Mouse (Mus musculus) right cerebral cortex, postnatal 14 days (tissue): ENCODE measurements around the gene Thrb.

Source experiments
- DNase-seq: peaks from one replicate; pipeline ENCODE4 v3.0.0; 2022

The Thrb gene

DNA sequence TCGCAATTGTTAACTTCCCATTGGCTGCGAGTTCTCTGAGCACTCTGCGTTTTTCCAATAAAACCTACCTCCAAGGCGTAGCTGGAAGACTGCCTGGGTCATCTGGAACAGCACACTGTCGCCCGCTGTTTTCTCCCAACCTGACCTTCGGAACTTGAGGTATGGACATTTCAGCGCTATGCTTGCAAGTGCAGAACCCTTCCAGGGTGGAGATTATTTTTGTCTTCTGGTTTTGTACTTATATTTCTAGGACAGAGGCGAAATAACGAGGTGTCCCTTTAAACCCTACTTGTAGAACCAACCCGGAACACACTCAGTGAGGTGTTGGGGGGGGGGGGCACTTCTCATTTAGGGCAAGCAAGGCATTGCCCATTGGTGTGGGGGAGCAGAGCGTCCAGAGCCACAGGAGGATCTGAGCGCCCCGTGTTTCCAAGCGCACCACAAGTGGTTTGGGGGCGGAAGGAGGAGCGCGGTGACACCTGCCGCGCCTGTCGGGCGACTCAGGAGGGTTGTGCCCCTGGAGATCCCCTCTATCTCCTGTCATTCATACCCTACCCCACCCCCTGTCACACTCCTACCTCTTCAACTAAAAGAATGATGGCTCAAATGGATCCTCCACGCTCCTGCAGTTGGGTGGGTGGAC is at the start of gene Thrb:
Gene Thrb (plus strand): TSS at position 576 of the 643 bp plus-strand sequence.
- DNase-seq = peak; percentile 26

DNA sequence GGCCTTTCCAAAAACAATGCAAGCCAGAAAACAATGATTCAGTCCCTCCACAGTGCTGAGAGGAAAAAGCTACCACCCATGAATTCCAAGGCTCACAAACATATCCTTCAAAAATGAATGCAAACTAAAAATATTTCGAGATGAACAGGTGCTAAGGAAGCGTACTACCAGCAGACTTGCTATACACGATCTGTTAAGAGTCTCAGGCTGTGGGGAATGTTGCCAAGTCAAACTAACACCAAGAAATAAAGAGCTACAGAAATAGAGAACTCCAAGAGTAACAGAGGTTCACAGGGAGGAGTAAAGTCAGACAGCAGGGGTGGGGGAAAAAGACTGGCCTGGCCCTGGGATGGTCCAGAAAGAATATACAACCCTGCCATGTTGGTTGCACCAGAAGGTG is 38.4 kb upstream of the Thrb start:
- DNase-seq = no peak

DNA sequence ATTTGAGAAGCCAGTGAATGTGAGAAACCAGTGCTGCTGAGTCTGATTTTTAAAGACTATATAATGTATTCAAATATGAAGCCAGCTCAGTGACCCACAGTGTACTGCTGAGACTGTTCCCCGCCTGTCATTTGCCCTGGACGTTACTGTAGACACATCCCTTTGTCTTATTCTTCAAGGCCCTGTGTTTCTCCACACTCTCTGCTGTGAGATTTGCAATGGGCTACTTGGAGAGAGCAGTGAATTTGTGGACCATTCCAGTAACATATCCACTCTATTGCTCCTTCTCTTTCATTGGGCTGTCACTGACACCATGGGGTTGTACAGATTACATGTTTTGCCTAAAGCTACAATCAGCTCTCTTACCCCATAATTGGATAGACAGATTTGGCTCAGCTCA is 36.1 kb upstream of the Thrb start:
- no peak for DNase-seq

DNA sequence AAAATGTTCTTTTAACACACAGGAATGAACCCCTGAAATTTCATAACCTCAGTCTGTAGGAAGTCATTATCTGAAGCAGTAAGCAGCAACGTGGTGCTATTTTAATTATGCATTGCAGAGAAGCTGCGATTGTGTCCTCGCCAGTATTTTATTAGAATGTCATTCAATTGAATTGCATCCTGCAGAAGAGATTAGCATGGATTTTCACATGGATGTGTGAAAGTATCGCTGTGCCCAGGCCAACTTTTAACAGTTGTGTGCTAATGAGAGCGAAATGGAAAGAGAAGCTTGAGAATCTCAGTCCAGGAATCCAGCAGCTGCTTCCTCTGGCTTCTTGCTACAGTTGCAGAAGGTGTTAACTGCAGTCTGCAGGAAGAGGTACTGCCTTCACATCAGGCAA is 30.8 kb upstream of the Thrb start:
- DNase-seq = no peak

DNA sequence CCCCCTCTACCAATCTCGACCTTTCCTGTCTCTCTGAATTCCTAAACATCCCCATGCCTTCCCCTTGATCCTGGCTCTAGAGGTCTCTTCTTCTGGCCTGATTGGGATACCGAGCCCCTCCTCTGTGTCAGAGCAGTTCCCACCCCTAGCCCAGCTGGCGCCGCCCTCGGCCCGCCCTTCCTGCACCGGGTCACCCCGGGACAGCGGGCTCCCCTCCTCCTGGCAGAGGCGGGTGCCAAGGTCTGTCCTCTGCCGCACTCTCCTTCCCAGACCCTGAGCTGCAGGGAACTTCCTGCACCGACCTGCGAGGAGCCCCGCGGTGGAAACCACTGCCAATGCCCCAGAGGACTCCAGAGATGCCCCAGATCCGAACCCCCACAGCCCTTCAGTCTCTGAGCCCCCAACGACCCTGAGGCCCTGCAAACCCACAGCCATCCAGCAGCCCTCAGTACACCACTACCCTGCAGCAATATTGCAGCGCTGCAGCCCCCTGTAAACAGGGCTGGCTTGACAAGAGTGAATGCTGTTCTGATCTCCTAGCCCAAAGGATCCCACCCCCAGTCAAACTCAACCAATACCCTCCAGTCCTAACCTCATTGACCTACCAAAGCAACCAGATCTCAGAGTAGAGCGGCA is 27.1 kb upstream of the Thrb start:
- DNase-seq = peak; percentile 43

DNA sequence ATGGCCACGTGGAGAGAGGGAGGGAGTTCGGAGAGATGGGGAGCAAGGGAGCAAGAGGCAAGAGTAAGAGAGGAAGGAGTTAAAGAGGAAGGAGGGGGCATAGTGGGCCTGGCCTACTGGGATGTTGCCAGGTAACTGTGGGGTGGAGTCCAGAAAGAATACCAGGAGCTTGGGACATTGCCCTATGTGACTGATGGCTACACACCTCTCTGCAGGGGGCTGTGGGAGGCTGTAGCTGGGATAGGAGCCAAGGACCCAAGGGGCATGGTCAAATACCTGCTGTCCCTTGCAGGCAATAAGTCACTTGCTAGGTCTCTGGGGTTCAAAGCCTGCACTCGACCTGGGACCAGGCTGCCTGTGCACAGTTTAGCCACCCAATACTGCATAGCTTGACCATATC is 23.1 kb upstream of the Thrb start:
- no peak for DNase-seq

DNA sequence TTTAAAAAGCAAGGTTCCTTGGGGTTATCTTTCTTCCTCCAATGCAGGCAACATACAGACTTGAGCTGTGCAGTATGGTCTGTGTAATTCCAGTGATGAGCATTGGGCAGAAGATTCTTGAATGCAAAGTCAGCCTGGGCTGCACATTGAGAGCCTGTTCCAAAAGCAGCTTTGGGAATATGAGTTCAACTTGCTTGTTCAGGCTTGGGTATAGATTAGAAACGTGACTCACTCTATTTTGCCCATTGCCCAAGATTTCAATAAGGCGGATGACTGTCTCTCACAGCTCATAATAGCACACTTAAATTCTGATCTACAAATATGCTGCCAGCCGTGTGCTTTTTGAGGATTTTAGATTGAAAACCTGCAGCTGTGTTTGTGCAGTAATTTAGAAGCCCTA is 18.3 kb upstream of the Thrb start:
- no peak for DNase-seq

DNA sequence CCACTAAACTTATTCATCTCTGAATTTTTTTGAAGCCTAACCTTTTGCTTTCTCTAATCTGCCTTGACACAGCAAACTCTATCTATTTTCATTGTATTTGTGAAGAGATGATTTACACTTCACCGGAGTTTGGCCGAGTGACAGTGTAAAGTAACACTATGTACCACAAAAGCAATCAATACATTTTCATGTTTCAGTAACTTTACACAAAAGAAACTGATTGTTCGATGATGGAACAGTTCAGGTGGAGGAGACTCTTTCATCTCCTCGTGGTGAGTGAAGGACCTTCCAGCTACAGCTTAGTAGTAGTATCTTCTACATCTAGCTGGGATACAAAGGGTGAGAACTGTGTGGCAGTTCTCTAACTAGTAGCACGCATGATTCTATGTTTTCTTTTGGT is 5.0 kb upstream of the Thrb start:
- no peak for DNase-seq

DNA sequence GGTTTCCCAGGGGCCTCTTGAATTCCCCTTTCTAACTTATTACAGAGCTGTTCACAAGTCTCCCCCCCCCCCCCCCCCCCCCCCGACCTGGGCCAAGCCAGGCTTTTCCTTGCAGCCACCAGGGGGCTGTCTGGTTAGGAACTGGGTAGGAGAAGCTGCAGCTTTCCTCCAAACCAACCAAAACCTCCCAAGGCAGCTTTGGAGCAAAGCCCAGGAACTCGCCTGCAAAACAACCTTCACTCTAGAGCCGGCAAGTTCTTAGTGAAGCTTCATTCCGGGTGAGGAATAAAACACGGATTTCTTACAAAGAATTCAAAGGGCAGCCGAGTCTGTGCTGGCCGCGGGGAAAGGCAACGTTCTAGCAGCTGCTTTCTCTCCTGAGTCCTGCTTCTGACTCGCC is 1.0 kb upstream of the Thrb start:
- peak; percentile 83 for DNase-seq

DNA sequence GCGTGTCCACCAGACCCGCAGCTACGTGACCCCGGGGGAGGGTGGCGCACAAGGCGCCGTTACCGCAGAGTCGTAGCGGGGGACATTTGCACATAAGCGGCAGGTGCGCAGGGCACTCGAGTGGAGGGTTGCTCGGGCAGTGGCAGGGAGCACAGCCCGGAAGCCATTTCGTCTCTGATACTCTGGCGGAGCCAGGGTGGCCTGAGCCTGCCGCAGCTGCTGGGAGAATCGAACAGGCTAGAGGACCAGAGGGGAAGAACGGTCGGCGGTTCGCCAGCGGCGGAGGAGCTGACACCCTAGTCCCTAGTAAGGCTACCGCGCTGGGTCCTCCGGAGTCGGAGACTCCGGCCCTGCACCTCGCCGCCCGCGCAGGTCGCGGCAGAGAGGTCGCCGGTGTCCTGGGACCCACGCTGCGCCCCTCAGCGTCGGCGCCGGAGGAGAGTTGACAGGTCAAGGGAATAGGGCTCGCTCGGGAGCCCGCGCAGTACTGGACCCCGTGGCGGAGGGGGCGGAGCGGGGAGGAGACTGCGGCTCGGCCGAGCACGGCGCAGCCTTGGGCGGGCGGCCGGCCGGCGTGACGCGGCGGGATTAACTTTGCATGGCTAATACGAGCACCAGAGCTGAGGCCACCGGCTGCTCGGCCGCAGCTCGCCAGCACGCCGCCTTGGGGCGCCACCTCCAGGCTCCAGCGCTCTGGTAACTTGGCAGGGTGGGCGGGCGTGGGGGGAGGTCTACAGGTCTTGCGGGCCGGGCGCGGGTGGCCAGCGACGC is 453 bp downstream of the Thrb start:
- DNase-seq = peak; percentile 76

DNA sequence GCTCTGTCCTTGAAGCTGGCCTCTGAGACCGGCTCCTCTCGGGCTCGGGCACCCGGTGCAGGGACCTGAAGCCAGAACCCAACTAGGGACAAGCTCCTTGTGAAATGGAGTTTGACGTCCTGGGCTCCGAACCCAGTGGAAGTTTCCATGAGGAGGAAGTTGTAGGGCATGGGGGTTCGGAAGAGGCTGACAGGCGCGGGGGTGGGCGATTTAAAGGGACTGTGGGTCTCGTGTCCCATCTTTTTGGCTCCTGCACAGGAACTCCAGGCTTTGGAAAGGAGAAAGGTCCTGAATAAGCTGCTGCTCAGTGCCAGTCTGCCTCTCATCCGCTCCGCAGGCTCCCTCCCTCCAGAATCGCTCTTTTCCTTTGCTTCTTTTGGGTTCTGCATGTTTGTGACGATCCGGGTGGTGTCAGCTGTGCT is 1.1 kb downstream of the Thrb start:
- peak; percentile 36 for DNase-seq

DNA sequence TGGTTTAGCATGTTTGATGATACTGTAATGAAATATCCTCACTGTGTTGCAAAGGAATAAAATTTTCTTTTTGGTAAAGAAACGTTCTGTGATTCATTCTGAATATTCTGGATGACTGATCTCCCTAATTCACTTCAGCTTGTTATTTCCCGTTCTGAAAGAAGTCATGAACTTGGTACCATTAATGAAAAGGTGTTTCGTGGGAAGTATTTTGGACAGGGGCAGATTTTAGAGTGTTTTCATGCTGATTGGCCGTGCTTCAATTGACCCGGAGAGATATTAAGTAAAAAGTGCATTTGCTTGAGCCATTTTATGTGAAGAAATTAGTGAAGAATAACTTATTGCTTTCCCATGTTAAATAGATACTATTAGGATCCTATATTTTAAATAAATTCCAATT is 2.0 kb downstream of the Thrb start:
- DNase-seq = no peak

DNA sequence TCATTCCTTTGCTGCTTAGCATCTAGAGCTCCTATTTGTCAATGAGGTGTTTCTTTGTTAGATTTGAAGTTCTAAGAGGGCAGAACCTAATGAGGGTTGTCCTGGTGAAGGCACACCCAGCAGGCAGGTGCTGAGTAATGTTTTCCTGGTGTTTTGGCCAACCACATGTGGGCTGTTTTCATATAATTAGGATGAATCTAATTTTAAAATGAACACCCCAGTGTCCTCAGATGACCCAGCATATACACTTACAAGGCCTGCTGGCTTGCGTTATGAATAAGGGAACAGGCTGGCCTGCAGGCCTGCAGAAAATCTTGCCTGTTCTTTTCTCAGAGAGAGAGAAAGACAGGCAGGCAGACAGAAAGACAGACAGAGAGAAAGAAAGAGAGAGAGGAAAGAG is 14.3 kb downstream of the Thrb start:
- DNase-seq = no peak

DNA sequence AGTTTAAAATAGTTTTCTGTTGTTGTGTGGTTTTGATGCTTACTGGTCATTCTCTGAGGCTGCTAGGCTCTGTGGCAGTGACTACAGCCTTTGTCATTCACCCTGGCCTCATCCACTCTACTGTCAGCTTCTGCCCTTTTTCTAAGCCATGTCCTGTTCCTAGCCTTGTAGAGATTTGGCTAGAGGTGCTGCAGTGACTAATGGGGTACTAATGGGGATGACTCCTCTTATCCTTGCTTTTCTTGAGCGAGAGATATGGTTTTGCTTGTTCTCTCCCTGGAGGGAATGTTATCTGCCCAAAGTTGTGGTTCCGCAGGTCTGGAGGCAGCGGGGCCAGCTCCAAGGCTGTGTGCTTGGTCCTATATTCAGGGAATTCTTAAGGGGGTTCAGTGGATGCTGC is 15.2 kb downstream of the Thrb start:
- DNase-seq = no peak

DNA sequence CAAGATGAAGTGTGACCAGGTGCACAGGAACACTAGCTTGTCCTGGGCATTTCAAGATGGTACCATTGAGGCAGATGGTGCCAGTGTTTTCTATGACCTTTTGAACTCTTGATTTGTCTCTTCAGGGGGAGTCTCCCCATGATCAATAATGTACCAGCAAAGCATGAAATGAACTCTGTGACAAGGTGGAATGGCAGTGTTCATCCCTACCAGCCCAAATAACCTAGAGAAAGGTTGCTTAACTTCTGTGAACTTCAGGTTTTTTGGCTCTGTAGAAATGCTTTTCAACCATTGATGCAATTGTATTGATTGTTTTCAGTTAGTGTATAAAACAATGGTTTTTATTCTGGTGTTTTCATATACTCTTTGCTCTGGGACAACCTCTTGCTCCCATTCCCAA is 21.4 kb downstream of the Thrb start:
- no peak for DNase-seq

DNA sequence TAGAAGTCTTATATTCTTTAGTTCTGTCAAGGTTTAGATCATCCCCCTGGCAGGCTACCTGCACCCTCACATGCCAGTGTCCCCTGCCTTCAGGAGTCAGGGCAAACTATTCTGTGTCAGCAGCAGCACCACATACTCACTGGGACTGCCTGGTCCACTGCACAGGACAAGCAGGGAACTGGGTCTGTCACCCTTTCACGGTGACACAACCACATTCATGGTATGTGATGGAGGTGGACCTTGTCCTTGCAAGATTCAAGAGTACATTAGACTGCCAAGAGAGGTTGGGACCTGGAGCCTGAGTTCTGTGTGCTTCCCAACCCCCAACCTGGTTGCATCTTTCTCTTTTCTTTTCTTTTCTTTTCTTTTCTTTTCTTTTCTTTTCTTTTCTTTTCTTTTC is 24.8 kb downstream of the Thrb start:
- DNase-seq = no peak

DNA sequence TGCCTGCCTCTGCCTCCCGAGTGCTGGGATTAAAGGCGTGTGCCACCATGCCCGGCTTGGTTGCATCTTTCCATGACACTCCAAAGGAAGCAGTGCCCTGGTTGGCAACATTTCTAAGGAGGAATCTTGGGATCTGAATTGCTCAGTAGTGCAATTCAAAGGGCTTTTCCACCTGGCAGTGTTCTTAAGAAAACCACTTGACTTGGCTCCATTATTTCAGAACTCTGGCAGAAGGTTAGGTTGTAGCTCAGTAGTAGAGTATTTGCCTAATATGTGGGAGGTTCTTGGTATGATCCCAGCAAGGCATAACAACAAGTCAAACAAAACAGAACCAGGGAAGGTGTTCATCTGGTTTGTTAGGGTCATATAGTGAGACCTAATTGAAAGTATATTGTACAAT is 25.4 kb downstream of the Thrb start:
- DNase-seq = no peak

DNA sequence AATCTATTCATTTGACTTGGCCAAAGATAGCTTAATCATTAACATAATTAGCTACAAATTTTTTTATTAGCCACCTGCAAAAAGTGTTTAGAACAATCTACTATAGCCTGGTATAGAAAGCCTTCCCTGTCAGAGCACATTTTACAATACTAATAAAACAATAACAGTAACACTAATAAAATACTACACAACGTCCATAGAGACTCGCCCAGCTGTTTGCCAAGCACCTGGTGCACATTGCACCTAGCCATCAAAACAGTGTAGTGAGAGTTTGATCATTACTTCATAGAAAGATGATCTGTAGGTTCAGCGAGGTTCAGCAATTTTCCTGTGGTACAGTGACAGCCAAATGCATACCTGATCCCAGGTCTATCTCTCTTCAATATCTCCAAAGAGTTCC is 26.9 kb downstream of the Thrb start:
- DNase-seq = no peak

DNA sequence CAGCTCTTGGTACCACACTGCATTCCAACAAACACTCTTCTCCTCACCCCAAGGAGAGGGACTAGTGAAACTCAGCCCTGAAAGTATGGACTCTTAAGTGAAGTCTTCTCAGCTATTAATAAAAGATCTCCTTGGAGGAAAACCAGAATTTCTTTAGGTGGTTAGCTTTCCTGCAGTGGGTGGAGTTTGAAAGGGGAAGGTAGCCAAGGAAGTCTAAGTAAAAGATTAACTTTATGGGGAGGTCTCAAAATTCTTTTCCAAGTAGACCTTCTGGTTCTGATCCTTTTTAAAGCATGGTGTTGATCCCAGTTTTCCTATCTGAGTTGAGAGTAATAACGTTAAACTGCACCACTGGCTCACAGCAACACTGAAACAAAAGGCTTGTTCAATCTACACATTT is 31.2 kb downstream of the Thrb start:
- no peak for DNase-seq

DNA sequence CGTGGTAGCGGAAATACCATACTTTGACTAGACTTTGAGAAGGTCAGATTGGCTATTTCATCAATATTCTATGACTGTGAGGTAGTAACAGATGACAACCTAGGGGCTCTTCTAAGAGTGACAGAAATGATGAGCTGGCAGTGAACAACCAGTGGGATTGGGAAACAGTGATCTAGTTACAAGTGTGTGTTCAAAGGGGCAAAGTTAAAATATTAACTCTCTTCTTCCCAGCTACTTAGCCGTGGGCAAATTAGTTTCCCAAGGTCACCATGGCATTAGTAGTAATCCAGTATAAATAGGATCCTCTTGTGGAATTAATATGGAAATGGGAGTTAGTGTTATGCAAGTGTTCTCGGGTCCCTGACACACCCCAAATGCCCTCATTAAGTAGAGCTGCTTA is 35.5 kb downstream of the Thrb start:
- DNase-seq = no peak

DNA sequence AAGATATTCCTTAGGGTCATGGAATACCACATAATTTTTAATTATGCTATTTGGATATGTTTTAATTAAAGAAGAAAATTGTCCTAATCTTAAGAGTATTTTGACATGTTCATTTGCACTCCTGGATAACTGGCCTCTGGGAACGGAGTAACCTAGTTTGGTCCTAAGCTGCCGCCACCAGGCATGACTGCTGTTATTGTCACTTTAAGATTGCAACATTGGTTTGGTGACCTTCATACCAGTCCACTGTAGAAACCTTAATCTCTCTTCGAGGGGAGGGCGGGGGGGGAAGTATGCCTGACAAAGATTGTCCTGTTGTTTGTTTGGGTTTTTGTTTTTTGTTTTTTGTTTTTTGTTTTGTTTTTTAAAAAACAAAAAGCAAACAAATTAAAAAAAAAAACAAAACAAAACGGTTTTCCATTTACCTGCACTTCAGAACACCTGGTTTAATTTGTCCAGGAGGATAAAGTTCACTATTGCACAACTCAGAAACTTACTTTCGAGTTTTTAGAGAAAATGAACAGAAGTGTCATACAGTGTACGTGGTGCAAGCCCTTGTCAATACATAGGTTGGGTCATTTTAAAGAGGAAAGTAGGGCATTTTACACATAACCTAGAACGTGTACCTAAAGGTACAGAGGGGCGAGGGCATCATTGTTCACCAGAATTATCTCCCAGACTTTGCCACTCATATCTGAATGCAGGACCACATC is 38.0 kb downstream of the Thrb start:
- DNase-seq = no peak

DNA sequence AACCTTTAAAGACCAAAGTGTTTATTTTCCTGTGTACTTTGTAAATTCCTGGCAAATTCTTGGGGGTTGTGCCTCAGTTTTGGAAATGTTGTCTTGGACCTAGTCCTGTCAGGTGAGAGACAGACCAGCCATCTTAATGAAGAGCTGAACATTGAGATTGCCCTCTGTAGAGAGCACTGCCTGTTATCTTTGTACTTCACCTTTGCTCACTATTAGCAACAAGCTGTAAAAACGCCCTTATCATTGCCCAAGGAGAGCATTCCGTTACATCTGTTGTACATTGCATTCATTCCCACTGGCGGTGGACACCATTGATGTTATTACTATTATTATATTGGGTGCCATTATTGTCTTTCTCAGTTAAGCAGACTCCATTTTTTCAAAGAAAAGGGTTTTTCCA is 40.2 kb downstream of the Thrb start:
- DNase-seq = no peak

DNA sequence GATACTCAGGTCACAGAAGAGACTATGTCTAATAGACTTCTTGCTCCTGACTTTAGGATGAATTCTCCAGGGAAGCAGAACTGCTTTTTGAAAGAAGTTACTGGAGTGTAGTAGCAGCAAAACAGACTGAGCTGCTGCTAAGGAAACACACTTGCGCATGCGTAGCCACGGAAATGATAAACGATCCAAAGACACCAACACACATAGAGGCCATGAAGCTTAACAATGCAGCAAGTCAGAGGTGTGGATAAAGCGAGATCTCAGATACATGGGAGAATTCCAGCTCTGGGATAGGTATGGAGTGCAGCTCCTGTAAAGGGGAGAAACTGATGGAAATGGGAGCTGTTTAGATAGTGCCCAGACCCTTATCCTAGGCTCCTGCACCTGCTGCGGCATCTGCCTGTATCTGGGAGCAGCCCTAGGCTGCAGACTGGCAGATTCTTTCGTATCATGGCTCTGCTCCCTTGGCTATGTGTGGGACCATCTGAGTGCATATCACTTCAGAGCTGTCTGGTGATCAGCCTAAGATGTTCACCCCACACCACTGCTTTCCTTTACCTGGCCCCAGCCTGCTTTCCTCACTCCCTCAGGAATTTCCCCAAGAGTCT is 53.3 kb downstream of the Thrb start:
- peak; percentile 32 for DNase-seq
